Mouse (Mus musculus): Measurements from ENCODE around the gene Frmd8. TPM values are rescaled to one million over a fixed set of nuclear protein-coding genes. Genes with fewer than 3 reads are reported as not detected.

The Frmd8 gene
- polyA plus RNA-seq, 1 experiment from 2014 or later, result 21.2 TPM

GRCm38 (mm10) chr19:5840086-5840889 is 34.8 kb downstream of the Frmd8 start:
- Histone ChIP-seq H3K4me2 (ENCODE audit: low read depth, severe bottlenecking) (no peak overlapping the region), H3K9me3 (ENCODE audit: control insufficient read depth, low read length) (no peaks in the 10 kb centered on the region), H3K9ac (ENCODE audit: low read length) (no peak overlapping the region), H3K27ac (replicated peaks; ENCODE audit: low read depth, low read length) (no peak overlapping the region), H3K4me1 (ENCODE audit: control insufficient read depth, insufficient read depth, low read length) (peaks cover 8% of the 10 kb centered on the region), H3K27me3 (ENCODE audit: control insufficient read depth, insufficient read depth, low read length) (no peaks in the 10 kb centered on the region), H3K36me3 (ENCODE audit: control insufficient read depth, insufficient read depth, low read length) (no peaks in the 10 kb centered on the region), H3K4me3 (ENCODE audit: low read depth, low read length) (no peak overlapping the region)
- no peak for ATAC-seq (ENCODE audit: insufficient number of reproducible peaks, low FRiP score, low TSS enrichment, low read depth)
- DNase-seq (ENCODE audit: low spot score), result no peak
- 79% methylated on average over 18 of the region's 18 CpGs for WGBS

DNA sequence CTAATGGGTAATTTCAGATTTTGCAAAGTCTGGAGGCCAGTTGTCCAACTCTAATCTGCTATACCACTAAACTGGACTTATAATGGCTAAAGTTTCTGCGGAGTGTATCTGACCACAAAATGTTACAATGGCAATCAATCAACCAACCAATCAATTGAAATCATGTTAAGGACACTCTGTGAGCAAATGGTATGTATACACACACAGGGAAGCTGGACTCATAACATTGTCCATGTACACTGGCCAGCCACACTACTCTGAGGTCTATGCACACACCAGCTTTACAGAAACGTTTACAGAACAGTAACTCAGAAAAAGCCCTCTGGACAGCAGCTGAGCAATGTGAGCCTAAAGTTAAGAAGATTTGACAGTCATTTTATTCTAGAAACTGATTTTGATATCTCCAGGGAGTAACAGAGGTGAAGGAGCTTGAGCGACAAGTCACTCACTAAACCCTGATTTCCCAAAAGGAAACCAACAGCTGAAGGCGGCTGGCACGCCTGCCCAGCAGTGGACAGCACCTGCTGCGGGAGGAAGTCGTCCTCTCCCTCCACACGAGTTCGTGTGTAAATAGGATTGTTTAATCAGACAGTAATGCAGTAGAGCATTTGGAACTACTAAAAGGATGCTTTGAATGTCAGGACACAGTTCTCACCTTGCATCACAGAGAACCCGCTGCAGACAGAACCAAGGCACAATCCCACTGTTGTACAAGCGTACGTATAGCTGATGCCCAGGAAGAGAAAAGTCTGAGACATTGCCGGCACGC is 35.6 kb downstream of the Frmd8 start:
- no peak overlapping the region for H3K27ac ChIP-seq (replicated peaks; ENCODE audit: low read depth, low read length)
- ATAC-seq (ENCODE audit: insufficient number of reproducible peaks, low FRiP score, low TSS enrichment, low read depth) (no peak), DNase-seq (ENCODE audit: low spot score) (no peak)
- H3K9me3 ChIP-seq (ENCODE audit: control insufficient read depth, low read length), result no peaks in the 10 kb centered on the region
- H3K4me2 ChIP-seq (ENCODE audit: low read depth, severe bottlenecking), result no peak overlapping the region
- no peaks in the 10 kb centered on the region for H3K36me3 ChIP-seq (ENCODE audit: control insufficient read depth, insufficient read depth, low read length)
- WGBS, result 84% methylated on average over 14 of the region's 14 CpGs
- no peaks in the 10 kb centered on the region for H3K27me3 ChIP-seq (ENCODE audit: control insufficient read depth, insufficient read depth, low read length)
- H3K4me1 ChIP-seq (ENCODE audit: control insufficient read depth, insufficient read depth, low read length), result no peaks in the 10 kb centered on the region; the same call in 1 of the 2 replicates
- H3K9ac ChIP-seq (ENCODE audit: low read length), result no peak overlapping the region
- no peak overlapping the region for H3K4me3 ChIP-seq (ENCODE audit: low read depth, low read length)

DNA sequence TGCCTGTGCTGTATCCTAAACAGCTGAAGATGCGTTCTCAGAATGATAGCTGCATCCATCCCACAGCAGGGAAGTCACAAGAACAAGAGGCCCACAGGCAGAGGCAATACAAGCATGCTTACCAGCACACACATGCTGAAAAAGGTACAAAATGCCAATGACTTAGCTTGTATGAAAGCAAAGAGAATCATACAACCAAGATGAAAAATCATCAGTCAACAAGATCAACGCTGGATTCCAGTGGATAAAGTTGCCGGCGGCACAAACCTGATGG is 36.2 kb downstream of the Frmd8 start:
- H3K4me2 ChIP-seq (ENCODE audit: low read depth, severe bottlenecking), result no peak overlapping the region
- 91% methylated on average over 4 of the region's 4 CpGs for WGBS

DNA sequence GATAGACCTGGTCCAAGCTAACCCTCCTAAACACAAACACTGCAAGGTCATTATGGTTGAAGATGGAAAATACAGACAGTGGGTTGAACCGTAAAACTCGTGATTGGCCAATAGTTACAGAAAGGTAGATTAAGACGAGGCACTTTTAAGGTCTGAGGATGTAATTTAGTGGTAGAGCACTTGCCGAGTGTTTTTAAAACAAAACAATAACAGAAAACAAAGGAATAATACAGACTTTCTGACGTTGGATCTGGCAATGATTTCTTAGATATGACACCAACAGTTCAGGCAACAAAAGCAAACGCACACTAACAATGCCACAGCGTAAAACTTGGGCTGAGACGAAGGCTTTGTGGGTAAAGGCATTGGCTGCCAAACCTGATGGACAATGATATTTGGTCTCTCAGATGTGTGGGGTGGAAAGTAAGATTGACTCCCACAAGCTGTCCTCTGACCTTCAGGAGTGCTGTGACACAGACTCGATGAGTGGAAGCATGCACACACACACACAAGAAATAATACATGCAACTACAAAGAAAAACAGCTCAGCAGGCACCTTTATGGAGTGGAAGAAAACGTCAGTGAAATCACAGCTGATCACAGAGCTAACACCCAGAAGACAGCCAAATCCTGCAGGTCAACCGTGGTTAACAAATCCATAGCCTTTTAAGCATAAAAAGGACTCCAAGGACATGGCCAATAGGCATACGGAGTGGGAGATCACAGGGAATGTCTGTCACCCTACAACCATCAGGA is 36.8 kb downstream of the Frmd8 start:
- no peak overlapping the region for H3K27ac ChIP-seq (replicated peaks; ENCODE audit: low read depth, low read length)
- H3K27me3 ChIP-seq (ENCODE audit: control insufficient read depth, insufficient read depth, low read length), result no peaks in the 10 kb centered on the region
- H3K9ac ChIP-seq (ENCODE audit: low read length), result no peak overlapping the region
- no peaks in the 10 kb centered on the region for H3K9me3 ChIP-seq (ENCODE audit: control insufficient read depth, low read length)
- H3K36me3 ChIP-seq (ENCODE audit: control insufficient read depth, insufficient read depth, low read length), result no peaks in the 10 kb centered on the region
- WGBS, result 85% methylated on average over 12 of the region's 12 CpGs
- no peaks in the 10 kb centered on the region for H3K4me1 ChIP-seq (ENCODE audit: control insufficient read depth, insufficient read depth, low read length)
- ATAC-seq (ENCODE audit: insufficient number of reproducible peaks, low FRiP score, low TSS enrichment, low read depth), result no peak
- H3K4me3 ChIP-seq (ENCODE audit: low read depth, low read length), result no peak overlapping the region
- no peak for DNase-seq (ENCODE audit: low spot score)
- H3K4me2 ChIP-seq (ENCODE audit: low read depth, severe bottlenecking), result no peak overlapping the region

More for the DNA sequence above, 36.2 kb downstream of the Frmd8 start:
- no peak overlapping the region for H3K9ac ChIP-seq (ENCODE audit: low read length)
- no peak for DNase-seq (ENCODE audit: low spot score)
- no peak for ATAC-seq (ENCODE audit: insufficient number of reproducible peaks, low FRiP score, low TSS enrichment, low read depth)
- no peaks in the 10 kb centered on the region for H3K9me3 ChIP-seq (ENCODE audit: control insufficient read depth, low read length)
- no peak overlapping the region for H3K4me3 ChIP-seq (ENCODE audit: low read depth, low read length)
- H3K27ac ChIP-seq (replicated peaks; ENCODE audit: low read depth, low read length), result no peak overlapping the region
- no peaks in the 10 kb centered on the region for H3K36me3 ChIP-seq (ENCODE audit: control insufficient read depth, insufficient read depth, low read length)
- H3K4me1 ChIP-seq (ENCODE audit: control insufficient read depth, insufficient read depth, low read length), result no peaks in the 10 kb centered on the region
- H3K27me3 ChIP-seq (ENCODE audit: control insufficient read depth, insufficient read depth, low read length), result no peaks in the 10 kb centered on the region

DNA sequence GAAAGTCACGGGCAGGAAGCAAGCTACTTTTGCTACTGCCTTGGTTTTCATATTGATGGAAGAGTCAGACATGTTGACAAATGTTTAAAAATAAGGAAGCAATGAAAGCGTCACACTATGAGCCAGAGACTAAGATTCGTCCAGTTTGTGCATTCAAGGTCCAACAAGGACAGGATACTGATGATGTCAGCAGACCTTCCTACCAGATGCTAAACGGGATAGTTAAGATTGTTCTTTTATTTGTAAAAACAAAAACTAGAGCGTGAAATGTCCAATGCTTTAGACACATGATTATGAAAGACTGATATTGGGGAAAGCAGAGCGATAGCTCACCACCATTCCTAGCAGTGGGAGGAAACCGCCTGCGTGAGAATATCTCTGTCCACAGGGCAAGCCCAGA is 37.5 kb downstream of the Frmd8 start:
- no peak overlapping the region for H3K27ac ChIP-seq (replicated peaks; ENCODE audit: low read depth, low read length)

GRCm38 (mm10) chr19:5836941-5837572 is 38.0 kb downstream of the Frmd8 start:
- H3K9ac ChIP-seq (ENCODE audit: low read length), result no peak overlapping the region
- 69% methylated on average over 10 of the region's 10 CpGs for WGBS
- no peaks in the 10 kb centered on the region for H3K4me1 ChIP-seq (ENCODE audit: control insufficient read depth, insufficient read depth, low read length)
- ATAC-seq (ENCODE audit: insufficient number of reproducible peaks, low FRiP score, low TSS enrichment, low read depth) (no peak), DNase-seq (ENCODE audit: low spot score) (no peak)
- no peak overlapping the region for H3K4me3 ChIP-seq (ENCODE audit: low read depth, low read length)
- no peak overlapping the region for H3K4me2 ChIP-seq (ENCODE audit: low read depth, severe bottlenecking)
- H3K9me3 ChIP-seq (ENCODE audit: control insufficient read depth, low read length), result no peaks in the 10 kb centered on the region
- no peak overlapping the region for H3K27ac ChIP-seq (replicated peaks; ENCODE audit: low read depth, low read length)
- H3K36me3 ChIP-seq (ENCODE audit: control insufficient read depth, insufficient read depth, low read length), result no peaks in the 10 kb centered on the region
- no peaks in the 10 kb centered on the region for H3K27me3 ChIP-seq (ENCODE audit: control insufficient read depth, insufficient read depth, low read length)

More for the DNA sequence above, 37.5 kb downstream of the Frmd8 start:
- WGBS, result 86% methylated on average over 8 of the region's 8 CpGs
- H3K9ac ChIP-seq (ENCODE audit: low read length), result no peak overlapping the region
- no peaks in the 10 kb centered on the region for H3K4me1 ChIP-seq (ENCODE audit: control insufficient read depth, insufficient read depth, low read length)
- no peak overlapping the region for H3K4me3 ChIP-seq (ENCODE audit: low read depth, low read length)
- no peak overlapping the region for H3K4me2 ChIP-seq (ENCODE audit: low read depth, severe bottlenecking)
- no peaks in the 10 kb centered on the region for H3K9me3 ChIP-seq (ENCODE audit: control insufficient read depth, low read length)
- DNase-seq (ENCODE audit: low spot score), result no peak
- no peaks in the 10 kb centered on the region for H3K27me3 ChIP-seq (ENCODE audit: control insufficient read depth, insufficient read depth, low read length)
- no peak for ATAC-seq (ENCODE audit: insufficient number of reproducible peaks, low FRiP score, low TSS enrichment, low read depth)
- H3K36me3 ChIP-seq (ENCODE audit: control insufficient read depth, insufficient read depth, low read length), result no peaks in the 10 kb centered on the region

DNA sequence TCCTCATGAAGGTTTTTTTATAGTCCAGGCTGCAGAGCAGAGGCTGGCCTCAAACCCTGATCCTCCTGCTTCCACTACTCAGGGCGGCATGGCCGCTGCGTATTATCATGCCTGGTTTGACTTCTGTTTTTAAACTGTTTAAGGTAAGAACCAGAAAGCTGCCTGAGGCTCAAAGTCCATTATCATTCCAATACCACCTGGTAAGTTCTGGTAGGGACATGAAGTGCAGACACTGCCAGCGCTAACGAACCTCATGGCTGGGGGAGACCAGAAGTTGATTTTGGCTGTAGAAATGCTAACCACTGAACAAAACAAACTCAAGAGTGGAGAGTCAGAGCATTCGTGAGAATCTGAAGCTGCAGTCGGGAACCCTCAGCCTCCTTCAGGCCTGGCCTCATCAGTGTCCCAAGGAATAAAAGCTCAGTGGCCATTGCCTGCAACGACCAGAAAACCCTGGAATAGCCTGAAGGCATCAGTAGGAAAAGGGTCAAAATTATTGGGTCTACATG is 39.1 kb downstream of the Frmd8 start:
- Histone ChIP-seq H3K27me3 (ENCODE audit: control insufficient read depth, insufficient read depth, low read length) (no peaks in the 10 kb centered on the region), H3K4me3 (ENCODE audit: low read depth, low read length) (no peak overlapping the region), H3K4me2 (ENCODE audit: low read depth, severe bottlenecking) (no peak overlapping the region), H3K27ac (replicated peaks; ENCODE audit: low read depth, low read length) (no peak overlapping the region), H3K36me3 (ENCODE audit: control insufficient read depth, insufficient read depth, low read length) (no peaks in the 10 kb centered on the region), H3K9me3 (ENCODE audit: control insufficient read depth, low read length) (no peaks in the 10 kb centered on the region), H3K9ac (ENCODE audit: low read length) (no peak overlapping the region), H3K4me1 (ENCODE audit: control insufficient read depth, insufficient read depth, low read length) (no peaks in the 10 kb centered on the region)
- WGBS, result 69% methylated on average over 8 of the region's 8 CpGs
- ATAC-seq (ENCODE audit: insufficient number of reproducible peaks, low FRiP score, low TSS enrichment, low read depth) (no peak), DNase-seq (ENCODE audit: low spot score) (no peak)

Data from limb, embryonic 11.5 days (tissue).